Mouse (Mus musculus): ENCODE results near the gene Slc2a3. TPM values are rescaled to one million over a fixed set of nuclear protein-coding genes. Genes with fewer than 3 reads are reported as not detected.

Slc2a3 gene
- total RNA-seq, 2 experiments from 2014 or later, result 1.7 to 7.6 TPM

- Histone ChIP-seq H3K4me3 (no peak overlapping the region), H3K27ac (no peak overlapping the region)
- no peak for DNase-seq
- no peak for TF ChIP-seq CTCF (IDR thresholded peaks at IDR 0.05)
- intact Hi-C loops (cut with DNase I), result no loop called here
These were observed 118.8 kb downstream of the Slc2a3 start for GRCm38 (mm10) chr6:122682646-122683045.

Small RNA genes within 50 kb of the gene (microRNA-seq; reads per million reads assigned to microRNA genes)
- gene Mir7231, result not detected

Other genes with a start within 250 kb of the Slc2a3 start
- gene Aicda, start 247.8 kb downstream of the Slc2a3 start, total RNA-seq (2021), result not detected
- 1 to 10 TPM; 1.8 to 2.0 TPM for gene Apobec1, start 199.2 kb downstream of the Slc2a3 start, total RNA-seq (2021)
- not detected for gene Gdf3, start 191.6 kb downstream of the Slc2a3 start, total RNA-seq (2021)
- gene Dppa3, start 175.2 kb downstream of the Slc2a3 start, total RNA-seq (2021), result not detected
- gene Nanog, start 94.2 kb downstream of the Slc2a3 start, total RNA-seq (2021), result not detected
- 10 to 100 TPM; 26.4 to 29.1 TPM for gene Foxj2, start 18.3 kb upstream of the Slc2a3 start, total RNA-seq (2021)
- under 1 TPM; 0.41 to 0.67 TPM for gene C3ar1, start 54.5 kb upstream of the Slc2a3 start, total RNA-seq (2021)
- 10 to 100 TPM; 15.2 to 16.2 TPM for gene Necap1, start 72.8 kb upstream of the Slc2a3 start, total RNA-seq (2021)
- 1 to 10 TPM in 1 of 2 experiments, under 1 TPM in 1; 0.61 to 1.5 TPM for gene Clec4a1, start 120.2 kb upstream of the Slc2a3 start, total RNA-seq (2021)
- 1 to 10 TPM in 1 of 2 experiments, under 1 TPM in 1; 0.99 to 1.3 TPM for gene Clec4a3, start 150.9 kb upstream of the Slc2a3 start, total RNA-seq (2021)
- not detected for gene Clec4a4, start 188.7 kb upstream of the Slc2a3 start, total RNA-seq (2021)
- gene Clec4b1, start 248.3 kb upstream of the Slc2a3 start, total RNA-seq (2021), result under 1 TPM in 1 of 2 experiments, not detected in 1; 0.53 TPM